Mouse (Mus musculus): ENCODE data around the gene Edc3. TPM values are rescaled to one million over a fixed set of nuclear protein-coding genes. Genes with fewer than 3 reads are reported as not detected.

The Edc3 gene
- polyA plus RNA-seq, 1 experiment: 8.1 TPM

GRCm38 (mm10) chr9:57744462-57745091, 36.2 kb downstream of the Edc3 start:
- H3K27me3 ChIP-seq (ENCODE audit: control insufficient read depth, insufficient read depth, low read length): no peaks in the 10 kb centered on the region
- no peak overlapping the region for H3K27ac ChIP-seq (ENCODE audit: control insufficient read depth, insufficient read depth, low read depth, low read length)
- H3K4me3 ChIP-seq (ENCODE audit: control insufficient read depth, low read depth, low read length): no peak overlapping the region
- no peaks in the 10 kb centered on the region for H3K4me1 ChIP-seq (ENCODE audit: control insufficient read depth, insufficient read depth, low read length)
- H3K36me3 ChIP-seq (ENCODE audit: control insufficient read depth, insufficient read depth, low read length): peaks cover 1% of the 10 kb centered on the region
- TF ChIP-seq POLR2A (IDR thresholded peaks at IDR 0.05; ENCODE audit: control insufficient read depth, low read depth, low read length): no peak
- TF ChIP-seq CTCF (IDR thresholded peaks at IDR 0.05; ENCODE audit: control insufficient read depth, insufficient read depth, insufficient replicate concordance, low read depth, low read length): no peak

DNA sequence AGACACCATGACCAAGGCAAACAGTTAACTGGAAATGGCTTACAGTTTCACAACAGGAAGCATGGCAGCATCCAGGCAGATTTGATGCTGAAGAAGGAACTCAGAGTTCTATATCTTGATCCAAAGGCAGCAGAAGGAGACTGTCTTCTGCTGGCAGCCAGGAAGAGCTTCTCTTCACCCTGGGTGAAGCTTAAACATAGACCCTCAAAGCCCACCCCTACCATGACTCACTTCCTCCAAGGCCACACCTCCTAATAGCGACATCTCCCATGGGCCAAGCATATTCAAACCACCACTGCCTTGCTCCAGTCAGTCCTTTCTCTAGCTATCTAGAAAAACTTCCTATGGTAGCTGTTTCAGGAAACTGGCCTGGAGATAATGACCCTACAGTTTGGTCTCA, 38.7 kb downstream of the Edc3 start:
- Histone ChIP-seq H3K4me3 (ENCODE audit: control insufficient read depth, low read depth, low read length) (no peak overlapping the region), H3K36me3 (ENCODE audit: control insufficient read depth, insufficient read depth, low read length) (peaks cover 1% of the 10 kb centered on the region), H3K4me1 (ENCODE audit: control insufficient read depth, insufficient read depth, low read length) (no peaks in the 10 kb centered on the region), H3K27me3 (ENCODE audit: control insufficient read depth, insufficient read depth, low read length) (no peaks in the 10 kb centered on the region), H3K27ac (ENCODE audit: control insufficient read depth, insufficient read depth, low read depth, low read length) (no peak overlapping the region)
- TF ChIP-seq CTCF (IDR thresholded peaks at IDR 0.05; ENCODE audit: control insufficient read depth, insufficient read depth, insufficient replicate concordance, low read depth, low read length) (no peak), POLR2A (IDR thresholded peaks at IDR 0.05; ENCODE audit: control insufficient read depth, low read depth, low read length) (no peak)

GRCm38 (mm10) chr9:57748137-57748536, 39.8 kb downstream of the Edc3 start:
- no peak overlapping the region for H3K27ac ChIP-seq (ENCODE audit: control insufficient read depth, insufficient read depth, low read depth, low read length)
- no peaks in the 10 kb centered on the region for H3K4me1 ChIP-seq (ENCODE audit: control insufficient read depth, insufficient read depth, low read length)
- no peak overlapping the region for H3K4me3 ChIP-seq (ENCODE audit: control insufficient read depth, low read depth, low read length)
- no peaks in the 10 kb centered on the region for H3K27me3 ChIP-seq (ENCODE audit: control insufficient read depth, insufficient read depth, low read length)
- 0 out of 2 replicates have a peak, but pooled peaks have one; percentile 23 for TF ChIP-seq POLR2A (IDR thresholded peaks at IDR 0.05; ENCODE audit: control insufficient read depth, low read depth, low read length)
- TF ChIP-seq CTCF (IDR thresholded peaks at IDR 0.05; ENCODE audit: control insufficient read depth, insufficient read depth, insufficient replicate concordance, low read depth, low read length): no peak
- peaks cover 1% of the 10 kb centered on the region for H3K36me3 ChIP-seq (ENCODE audit: control insufficient read depth, insufficient read depth, low read length)

- Histone ChIP-seq H3K4me3 (ENCODE audit: control insufficient read depth, low read depth, low read length) (no peak overlapping the region), H3K27ac (ENCODE audit: control insufficient read depth, insufficient read depth, low read depth, low read length) (no peak overlapping the region), H3K36me3 (ENCODE audit: control insufficient read depth, insufficient read depth, low read length) (peaks cover 1% of the 10 kb centered on the region), H3K27me3 (ENCODE audit: control insufficient read depth, insufficient read depth, low read length) (no peaks in the 10 kb centered on the region), H3K4me1 (ENCODE audit: control insufficient read depth, insufficient read depth, low read length) (no peaks in the 10 kb centered on the region)
- TF ChIP-seq POLR2A (IDR thresholded peaks at IDR 0.05; ENCODE audit: control insufficient read depth, low read depth, low read length) (no peak), CTCF (IDR thresholded peaks at IDR 0.05; ENCODE audit: control insufficient read depth, insufficient read depth, insufficient replicate concordance, low read depth, low read length) (no peak)
Observed at GRCm38 (mm10) chr9:57748831-57749230, 40.5 kb downstream of the Edc3 start.

GRCm38 (mm10) chr9:57750901-57751300, 42.6 kb downstream of the Edc3 start:
- no peaks in the 10 kb centered on the region; the same call in none of the 2 replicates for H3K36me3 ChIP-seq (ENCODE audit: control insufficient read depth, insufficient read depth, low read length)
- H3K4me1 ChIP-seq (ENCODE audit: control insufficient read depth, insufficient read depth, low read length): no peaks in the 10 kb centered on the region
- H3K27ac ChIP-seq (ENCODE audit: control insufficient read depth, insufficient read depth, low read depth, low read length): no peak overlapping the region
- no peaks in the 10 kb centered on the region for H3K27me3 ChIP-seq (ENCODE audit: control insufficient read depth, insufficient read depth, low read length)
- no peak for TF ChIP-seq CTCF (IDR thresholded peaks at IDR 0.05; ENCODE audit: control insufficient read depth, insufficient read depth, insufficient replicate concordance, low read depth, low read length)
- no peak for TF ChIP-seq POLR2A (IDR thresholded peaks at IDR 0.05; ENCODE audit: control insufficient read depth, low read depth, low read length)
- H3K4me3 ChIP-seq (ENCODE audit: control insufficient read depth, low read depth, low read length): no peak overlapping the region

GRCm38 (mm10) chr9:57757578-57757977, 49.2 kb downstream of the Edc3 start:
- Histone ChIP-seq H3K36me3 (ENCODE audit: control insufficient read depth, insufficient read depth, low read length) (peaks cover 4% of the 10 kb centered on the region; the same call in 1 of the 2 replicates), H3K4me3 (ENCODE audit: control insufficient read depth, low read depth, low read length) (no peak overlapping the region; the same call in 1 of the 2 replicates), H3K27me3 (ENCODE audit: control insufficient read depth, insufficient read depth, low read length) (no peaks in the 10 kb centered on the region), H3K4me1 (ENCODE audit: control insufficient read depth, insufficient read depth, low read length) (no peaks in the 10 kb centered on the region; the same call in 1 of the 2 replicates), H3K27ac (ENCODE audit: control insufficient read depth, insufficient read depth, low read depth, low read length) (no peak overlapping the region)
- TF ChIP-seq CTCF (IDR thresholded peaks at IDR 0.05; ENCODE audit: control insufficient read depth, insufficient read depth, insufficient replicate concordance, low read depth, low read length) (no peak), POLR2A (IDR thresholded peaks at IDR 0.05; ENCODE audit: control insufficient read depth, low read depth, low read length) (no peak)

DNA sequence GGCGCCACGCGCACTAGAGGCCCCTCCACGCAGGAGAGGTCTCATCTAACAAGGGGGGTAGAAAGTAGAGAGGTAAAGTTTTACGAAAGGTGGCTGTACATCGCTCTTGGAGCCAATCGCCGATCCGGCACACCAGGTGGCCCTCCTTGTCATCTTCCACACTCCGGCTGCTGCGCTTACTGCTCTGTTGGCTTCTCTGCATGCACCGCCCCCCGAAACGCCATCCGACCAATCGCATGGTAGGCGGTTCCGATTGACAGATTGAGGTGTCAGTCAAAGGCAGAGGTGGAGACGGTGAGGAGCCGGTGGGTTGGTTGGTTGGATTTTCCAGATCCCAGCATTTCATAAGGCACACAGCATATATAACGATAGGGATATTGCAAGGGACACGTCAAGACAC, 50.2 kb downstream of the Edc3 start:
- TF ChIP-seq POLR2A (IDR thresholded peaks at IDR 0.05; ENCODE audit: control insufficient read depth, low read depth, low read length): no peak
- TF ChIP-seq CTCF (IDR thresholded peaks at IDR 0.05; ENCODE audit: control insufficient read depth, insufficient read depth, insufficient replicate concordance, low read depth, low read length): no peak
- Histone ChIP-seq H3K27me3 (ENCODE audit: control insufficient read depth, insufficient read depth, low read length) (no peaks in the 10 kb centered on the region), H3K36me3 (ENCODE audit: control insufficient read depth, insufficient read depth, low read length) (peaks cover 4% of the 10 kb centered on the region; the same call in 1 of the 2 replicates), H3K4me1 (ENCODE audit: control insufficient read depth, insufficient read depth, low read length) (no peaks in the 10 kb centered on the region; the same call in none of the 2 replicates), H3K4me3 (ENCODE audit: control insufficient read depth, low read depth, low read length) (peak overlapping the region; percentile 89), H3K27ac (ENCODE audit: control insufficient read depth, insufficient read depth, low read depth, low read length) (no peak overlapping the region)

All from testis, adult 2 months (tissue).